Mouse (Mus musculus) CH12.LX (cell line): Measurements from ENCODE around the gene Stxbp2. TPM values are rescaled to one million over a fixed set of nuclear protein-coding genes. Genes with fewer than 3 reads are reported as not detected.

Source experiments
- DNase-seq: peaks from one replicate; pipeline ENCODE4 v3.0.0-alpha.2; 2013; ENCODE audit errors: extremely low read depth
- H3K27ac ChIP-seq: 2 replicates; pipeline ENCODE4 v1.5.1; 2012; ENCODE audit warnings: low read depth, mild to moderate bottlenecking, control low read depth, moderate library complexity; ENCODE audit not compliant: insufficient read depth
- H3K27me3 ChIP-seq: replicated peaks from 2 replicates; pipeline ENCODE3; 2012; ENCODE audit warnings: inconsistent platforms
- H3K36me3 ChIP-seq, 2 experiments: replicated peaks in 1 of 2; 2 replicates each; pipeline versions ENCODE3 to v1.6.1; 2012; ENCODE audit warnings: inconsistent platforms in 1 of 2, low read length in 1 of 2, mild to moderate bottlenecking in 1 of 2, mixed read lengths in 1 of 2, moderate library complexity in 1 of 2; ENCODE audit not compliant: control insufficient read depth in 1 of 2, insufficient read depth in 1 of 2
- H3K4me1 ChIP-seq, 2 experiments: 2 replicates each; pipeline ENCODE4 v1.6.1; 2012; ENCODE audit warnings: inconsistent platforms in 1 of 2, moderate library complexity in 1 of 2; ENCODE audit not compliant: insufficient read depth in 2 of 2, control insufficient read depth in 1 of 2
- H3K4me2 ChIP-seq: 2 replicates; pipeline ENCODE4 v1.6.1; 2012; ENCODE audit warnings: low read depth, mild to moderate bottlenecking, control low read depth; ENCODE audit not compliant: poor library complexity, insufficient read depth, severe bottlenecking
- H3K4me3 ChIP-seq, 3 experiments: fragments of 150-350 bp in 1 of 3; sonication (generic) in 1 of 3; replicated peaks in 1 of 3; 2 replicates each; pipeline versions ENCODE3 to v1.5.1; 2011 to 2012; ENCODE audit warnings: low read depth in 2 of 3, low read length in 2 of 3, mild to moderate bottlenecking in 2 of 3, moderate library complexity in 2 of 3, control low read depth in 1 of 3, improper control_type of control experiment in 1 of 3, inconsistent platforms in 1 of 3, mixed read lengths in 1 of 3; ENCODE audit not compliant: poor library complexity in 1 of 3
- H3K79me2 ChIP-seq: replicated peaks from 2 replicates; pipeline ENCODE4 v1.6.1; 2012; ENCODE audit warnings: mild to moderate bottlenecking, moderate library complexity; ENCODE audit not compliant: control insufficient read depth, poor library complexity, insufficient read depth, severe bottlenecking; ENCODE audit errors: extremely low read depth
- H3K9ac ChIP-seq: 2 replicates; pipeline ENCODE4 v1.6.1; 2012; ENCODE audit warnings: low read depth, mild to moderate bottlenecking, control low read depth, moderate library complexity; ENCODE audit not compliant: insufficient read depth
- H3K9me3 ChIP-seq: replicated peaks from 2 replicates; pipeline ENCODE3; 2012; ENCODE audit warnings: low read length, inconsistent platforms, mixed read lengths
- CHD2 ChIP-seq: IDR thresholded peaks from 2 replicates; pipeline ENCODE4 v1.6.1; 2011; ENCODE audit warnings: low read length, improper control_type of control experiment
- CTCF ChIP-seq, 2 experiments: IDR thresholded peaks in 1 of 2; conservative IDR thresholded peaks in 1 of 2; 2 replicates each; pipeline ENCODE4 v1.5.1; 2011 to 2012; ENCODE audit warnings: low read depth in 2 of 2, low read length in 2 of 2, improper control_type of control experiment in 1 of 2, inconsistent platforms in 1 of 2, mild to moderate bottlenecking in 1 of 2, moderate library complexity in 1 of 2
- GABPA ChIP-seq: IDR thresholded peaks from 2 replicates; pipeline ENCODE4 v1.6.1; 2012; ENCODE audit warnings: low read depth, low read length, improper control_type of control experiment, inconsistent platforms; ENCODE audit not compliant: insufficient replicate concordance
- JUND ChIP-seq: conservative IDR thresholded peaks from 2 replicates; pipeline ENCODE4 v1.6.1; 2011; ENCODE audit warnings: low read depth, low read length, improper control_type of control experiment
- MAX ChIP-seq: IDR thresholded peaks from 2 replicates; pipeline ENCODE4 v1.6.1; 2011; ENCODE audit warnings: low read length, improper control_type of control experiment
- MEF2A ChIP-seq: IDR thresholded peaks from 2 replicates; pipeline ENCODE4 v1.6.1; 2014; ENCODE audit warnings: low read depth, mild to moderate bottlenecking, inconsistent platforms, low read length, improper control_type of control experiment, borderline replicate concordance
- MYC ChIP-seq: IDR thresholded peaks from 2 replicates; pipeline ENCODE4 v1.6.1; 2011; ENCODE audit warnings: low read depth, mild to moderate bottlenecking, improper control_type of control experiment, low read length
- NELFE ChIP-seq: IDR thresholded peaks from 2 replicates; pipeline ENCODE4 v1.6.1; 2011; ENCODE audit warnings: low read depth, low read length, improper control_type of control experiment
- NRF1 ChIP-seq: IDR thresholded peaks from 2 replicates; pipeline ENCODE4 v1.6.1; 2014; ENCODE audit warnings: low read depth, mild to moderate bottlenecking, inconsistent platforms, low read length, improper control_type of control experiment, moderate library complexity
- UBTF ChIP-seq: IDR thresholded peaks from 2 replicates; pipeline ENCODE4 v1.6.1; 2012; ENCODE audit warnings: low read depth, mild to moderate bottlenecking, inconsistent platforms, low read length, improper control_type of control experiment, moderate library complexity
- ZC3H11A ChIP-seq: IDR thresholded peaks from 2 replicates; pipeline ENCODE4 v1.6.1; 2012; ENCODE audit warnings: low read depth, mild to moderate bottlenecking, inconsistent platforms, low read length, improper control_type of control experiment
- dilution Hi-C: fragments of 300-500 bp; cut with MboI; formaldehyde crosslinking; loops from 2 replicates; pipeline ENCODE4 v1.14.3; 2020; ENCODE audit warnings: low sequenced_read_pairs; ENCODE audit not compliant: extremely low pct_unique_long_range_greater_than_20kb, extremely low pct_ligation_motif_present
- in situ Hi-C: fragments of 300-500 bp; cut with MboI; formaldehyde crosslinking; loops from 3 replicates; pipeline ENCODE4 v1.14.3; 2019; ENCODE audit warnings: low sequenced_read_pairs, low pct_ligation_motif_present, low pct_unique_long_range_greater_than_20kb, mixed read lengths
- polyA plus RNA-seq: library from polyadenylated mRNA; unstranded; fragments of >175 nt; gene quantifications from 2 replicates; pipeline ENCODE4 v1.2.1, GENCODE M21; 2012; ENCODE audit warnings: low read depth; ENCODE audit not compliant: insufficient read length
- total RNA-seq, 2 experiments: library from RNA; depleted of rRNA; stranded (reverse); fragments of 300-350 nt in 1 of 2; fragments of >200 nt in 1 of 2; gene quantifications; 2 replicates each; pipeline ENCODE4 v1.2.3; 2012 to 2014

The Stxbp2 gene
- total and polyA plus RNA-seq, 3 experiments: 60.9 to 136 (median 123) TPM

GRCm38 (mm10) chr8:3594466-3594865 is 36.3 kb upstream of the Stxbp2 start:
- no peak overlapping the region for H3K4me3 ChIP-seq
- no peaks in the 10 kb centered on the region for H3K79me2 ChIP-seq
- dilution Hi-C loops (no loop called here), in situ Hi-C loops (no loop called here)
- no peak overlapping the region for H3K4me2 ChIP-seq
- H3K36me3 ChIP-seq: no peaks in the 10 kb centered on the region
- H3K4me1 ChIP-seq: peaks cover 8 to 16% of the 10 kb centered on the region in 2 experiments
- TF ChIP-seq MEF2A: no peak
- no peak for TF ChIP-seq CTCF (conservative IDR thresholded peaks at IDR 0.05 in 1 of 2, IDR thresholded peaks at IDR 0.05 in 1 of 2; ENCODE audit: low read depth in 2 of 2, low read length in 2 of 2)
- TF ChIP-seq MYC: no peak
- TF ChIP-seq GABPA: no peak
- TF ChIP-seq ZC3H11A: no peak
- no peak overlapping the region for H3K27ac ChIP-seq
- H3K9ac ChIP-seq: no peak overlapping the region
- H3K27me3 ChIP-seq: peaks cover 2% of the 10 kb centered on the region
- H3K9me3 ChIP-seq: no peaks in the 10 kb centered on the region
- DNase-seq: no peak

DNA sequence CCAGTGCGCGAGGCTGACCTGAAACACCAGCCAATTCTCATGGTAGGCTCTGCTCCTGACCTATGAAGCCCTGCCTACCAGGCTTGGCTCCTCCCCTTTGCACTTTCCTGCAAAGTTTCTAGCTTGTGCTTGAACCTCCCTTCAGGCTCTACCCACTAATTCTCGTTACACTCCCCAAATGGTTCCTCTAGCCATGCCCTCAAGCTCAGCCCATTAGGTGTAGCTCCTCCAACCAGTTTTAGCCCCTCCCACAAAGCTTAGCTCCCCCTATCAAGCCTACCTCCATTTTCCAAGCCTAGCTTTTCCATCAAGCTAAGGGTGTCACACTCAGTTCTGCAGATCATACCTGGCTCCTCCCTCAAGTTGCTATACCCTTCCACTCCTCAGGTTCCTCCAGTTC is 32.7 kb upstream of the Stxbp2 start:
- in situ Hi-C loops: no loop called here
- Histone ChIP-seq H3K9me3 (no peaks in the 10 kb centered on the region), H3K27me3 (peaks cover 2% of the 10 kb centered on the region), H3K4me3 (no peak overlapping the region), H3K9ac (no peak overlapping the region), H3K36me3 (no peaks in the 10 kb centered on the region), H3K79me2 (no peaks in the 10 kb centered on the region), H3K4me1 (peaks cover 13 to 16% of the 10 kb centered on the region in 2 experiments), H3K4me2 (no peak overlapping the region), H3K27ac (no peak overlapping the region)
- dilution Hi-C loops: no loop called here
- TF ChIP-seq MAX (no peak), NRF1 (no peak), JUND (no peak)
- no peak for DNase-seq

GRCm38 (mm10) chr8:3599219-3599618 is 31.5 kb upstream of the Stxbp2 start:
- in situ Hi-C loops: no loop called here
- Histone ChIP-seq H3K9ac (no peak overlapping the region), H3K27me3 (peaks cover 2% of the 10 kb centered on the region), H3K4me3 (no peak overlapping the region), H3K9me3 (no peaks in the 10 kb centered on the region), H3K27ac (no peak overlapping the region), H3K36me3 (no peaks in the 10 kb centered on the region), H3K4me1 (peaks cover 16% of the 10 kb centered on the region in 2 experiments), H3K4me2 (0 out of 2 replicates have a peak overlapping the region, but pooled peaks have one; percentile 5), H3K79me2 (no peaks in the 10 kb centered on the region)
- peak; percentile 51 for DNase-seq
- dilution Hi-C loops: no loop called here
- no peak for TF ChIP-seq NELFE
- no peak for TF ChIP-seq UBTF
- peak; percentile 43; the same call in 1 of the 2 replicates for TF ChIP-seq CHD2
